Mouse (Mus musculus): Measurements from ENCODE around the gene Ppp1r14a.
A peak's percentile ranks its signal among the peaks of the same experiment; 100 is the strongest.

The Ppp1r14a gene

GRCm38 (mm10) chr7:29280801-29281200 lies 8.3 kb upstream of the Ppp1r14a start:
- no peak for DNase-seq

- peak; percentile 93 for DNase-seq
These were observed 7.7 kb upstream of the Ppp1r14a start, which contains the start of gene Spint2 for GRCm38 (mm10) chr7:29281201-29282073. TSS of gene Spint2 (minus strand) at chr7:29281912.

GRCm38 (mm10) chr7:29282074-29282554 lies 7.0 kb upstream of the Ppp1r14a start:
- DNase-seq, result no peak

GRCm38 (mm10) chr7:29283876-29284275 lies 5.2 kb upstream of the Ppp1r14a start:
- no peak for DNase-seq

GRCm38 (mm10) chr7:29284523-29284922 lies 4.6 kb upstream of the Ppp1r14a start:
- no peak for DNase-seq

GRCm38 (mm10) chr7:29287481-29287880 lies 1.6 kb upstream of the Ppp1r14a start:
- DNase-seq, result no peak

GRCm38 (mm10) chr7:29288079-29288478 lies 1.0 kb upstream of the Ppp1r14a start:
- DNase-seq, result no peak

- peak; percentile 70 for DNase-seq
These were observed 748 bp downstream of the Ppp1r14a start for GRCm38 (mm10) chr7:29289856-29290255.

- DNase-seq, result peak; percentile 48
These were observed 1.8 kb downstream of the Ppp1r14a start for GRCm38 (mm10) chr7:29290691-29291485.

- DNase-seq, result peak; percentile 64
These were observed 2.7 kb downstream of the Ppp1r14a start for GRCm38 (mm10) chr7:29291616-29292457.

- DNase-seq, result peak; percentile 53
These were observed 3.5 kb downstream of the Ppp1r14a start for GRCm38 (mm10) chr7:29292458-29293098.

- DNase-seq, result peak; percentile 82
These were observed 4.3 kb downstream of the Ppp1r14a start for GRCm38 (mm10) chr7:29293131-29294065.

GRCm38 (mm10) chr7:29294111-29294761 lies 5.1 kb downstream of the Ppp1r14a start:
- no peak for DNase-seq

GRCm38 (mm10) chr7:29295861-29296647 lies 6.9 kb downstream of the Ppp1r14a start:
- no peak for DNase-seq

- DNase-seq, result peak; percentile 81
These were observed 7.9 kb downstream of the Ppp1r14a start for GRCm38 (mm10) chr7:29296998-29297397.

- peak; percentile 87 for DNase-seq
These were observed 12.0 kb downstream of the Ppp1r14a start for GRCm38 (mm10) chr7:29301127-29301566.

- DNase-seq, result no peak
These were observed 13.5 kb downstream of the Ppp1r14a start for GRCm38 (mm10) chr7:29302641-29303040.

GRCm38 (mm10) chr7:29303738-29304462 lies 14.8 kb downstream of the Ppp1r14a start, which contains the start of gene Dpf1:
TSS of gene Dpf1 (plus strand) at chr7:29303951.
- peak; percentile 90 for DNase-seq

All from kidney, postnatal 10 days (tissue).